Mouse (Mus musculus): ENCODE results near the gene Kat14.

DNA sequence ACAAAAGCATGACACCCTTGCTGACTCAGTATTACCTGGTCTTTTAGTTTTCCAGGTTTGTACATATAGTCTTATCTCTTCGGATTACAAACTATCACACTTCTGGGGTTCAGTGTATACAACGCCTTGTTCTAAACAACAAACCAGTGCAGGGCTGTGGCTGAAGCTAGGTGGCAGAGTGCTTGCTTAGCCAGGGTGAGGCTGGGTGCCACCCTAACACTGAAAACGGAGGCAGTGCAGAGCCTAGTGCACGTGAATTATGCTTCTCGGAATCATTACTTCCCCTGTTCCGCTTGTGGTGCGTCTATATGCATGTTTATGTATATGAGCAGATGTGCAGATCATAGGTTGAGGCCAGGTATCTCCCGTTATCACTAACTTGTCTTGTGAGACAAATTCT lies 59.9 kb downstream of the Kat14 start:
- TF ChIP-seq POLR2A (IDR thresholded peaks at IDR 0.05; ENCODE audit: control insufficient read depth, extremely low read depth, insufficient read depth, low read length, poor library complexity) (no peak), CTCF (IDR thresholded peaks at IDR 0.05; ENCODE audit: borderline replicate concordance, control insufficient read depth, extremely low read depth, insufficient read depth, low read length, poor library complexity) (no peak)

All from thymus, adult 2 months (tissue).